Mouse (Mus musculus) small intestine, adult 2 months (tissue): Measurements from ENCODE around the gene Hydin. TPM values are rescaled to one million over a fixed set of nuclear protein-coding genes. Genes with fewer than 3 reads are reported as not detected.

ENCODE experiments used
- H3K27ac ChIP-seq: fragments of 200-500 bp; 2 replicates; pipeline ENCODE4 v1.5.1; 2012; ENCODE audit warnings: low read depth, low read length, control low read depth, inconsistent platforms; ENCODE audit not compliant: insufficient read depth
- H3K27me3 ChIP-seq: fragments of 200-500 bp; 2 replicates; pipeline ENCODE4 v1.6.1; 2012; ENCODE audit warnings: mild to moderate bottlenecking, moderate library complexity, low read length, inconsistent platforms; ENCODE audit not compliant: control insufficient read depth, insufficient read depth
- H3K36me3 ChIP-seq: fragments of 200-500 bp; 2 replicates; pipeline ENCODE4 v1.6.1; 2012; ENCODE audit warnings: mild to moderate bottlenecking, low read length, control low read depth, inconsistent platforms; ENCODE audit not compliant: control insufficient read depth, insufficient read depth
- H3K4me1 ChIP-seq: fragments of 200-500 bp; 2 replicates; pipeline ENCODE4 v1.6.1; 2012; ENCODE audit warnings: low read length, inconsistent platforms, mixed read lengths; ENCODE audit not compliant: control insufficient read depth, insufficient read depth, insufficient read length
- H3K4me3 ChIP-seq: fragments of 200-500 bp; 2 replicates; pipeline ENCODE4 v1.5.1; 2012; ENCODE audit warnings: low read depth, mild to moderate bottlenecking, control low read depth, inconsistent platforms, low read length, moderate library complexity
- CTCF ChIP-seq: fragments of 200-500 bp; IDR thresholded peaks from 2 replicates; pipeline ENCODE4 v1.5.1; 2012; ENCODE audit warnings: low read depth, mild to moderate bottlenecking, control low read depth, inconsistent platforms, low read length, moderate library complexity, mixed read lengths; ENCODE audit not compliant: insufficient replicate concordance, insufficient read length; ENCODE audit errors: extremely low read depth
- POLR2A ChIP-seq: fragments of 200-500 bp; IDR thresholded peaks from 2 replicates; pipeline ENCODE4 v1.6.1; 2012; ENCODE audit warnings: low read depth, mild to moderate bottlenecking, control low read depth, inconsistent platforms, low read length, moderate library complexity
- WGBS: fragments of 180-500 bp; shearing (Covaris S2); methylation state at CpG from one replicate; pipeline ENCODE4 v1.1.7; 2018; 5-methylcytosine and 5-hydroxymethylcytosine counted together
- polyA plus RNA-seq: library from polyadenylated mRNA; depleted of rRNA; stranded (reverse); fragments of >200 nt; gene quantifications from 2 replicates; pipeline ENCODE4 v1.2.3, GENCODE M21; 2012

Gene Hydin
- polyA plus RNA-seq, 1 experiment: not detected

GRCm38 (mm10) chr8:110444276-110444675 is 177.5 kb downstream of the Hydin start:
- no peak for TF ChIP-seq POLR2A
- TF ChIP-seq CTCF: no peak
- Histone ChIP-seq H3K27me3 (no peaks in the 10 kb centered on the region), H3K36me3 (no peaks in the 10 kb centered on the region), H3K4me1 (0 out of 2 replicates have a peak, but pooled peaks cover 2% of the 10 kb centered on the region), H3K27ac (no peak overlapping the region), H3K4me3 (no peak overlapping the region)
- WGBS: 46% methylated on average over 2 of the region's 2 CpGs

- H3K4me1 ChIP-seq: no peaks in the 10 kb centered on the region
- no peak overlapping the region for H3K4me3 ChIP-seq
- TF ChIP-seq CTCF (no peak), POLR2A (no peak)
- H3K27me3 ChIP-seq: no peaks in the 10 kb centered on the region
- H3K27ac ChIP-seq: no peak overlapping the region
- 82% methylated on average over 6 of the region's 6 CpGs for WGBS
- no peaks in the 10 kb centered on the region for H3K36me3 ChIP-seq
Measured at GRCm38 (mm10) chr8:110450463-110450862, 183.7 kb downstream of the Hydin start.

GRCm38 (mm10) chr8:110454466-110454865 is 187.7 kb downstream of the Hydin start:
- H3K36me3 ChIP-seq: no peaks in the 10 kb centered on the region
- WGBS: 80% methylated on average over 4 of the region's 4 CpGs
- H3K4me3 ChIP-seq: no peak overlapping the region
- H3K27ac ChIP-seq: no peak overlapping the region
- no peaks in the 10 kb centered on the region for H3K27me3 ChIP-seq
- no peak for TF ChIP-seq CTCF
- TF ChIP-seq POLR2A: no peak
- no peaks in the 10 kb centered on the region for H3K4me1 ChIP-seq

GRCm38 (mm10) chr8:110457424-110457823 is 190.6 kb downstream of the Hydin start:
- 69% methylated on average over 4 of the region's 4 CpGs for WGBS
- no peaks in the 10 kb centered on the region for H3K36me3 ChIP-seq
- TF ChIP-seq POLR2A: no peak
- no peak for TF ChIP-seq CTCF
- no peak overlapping the region for H3K4me3 ChIP-seq
- H3K4me1 ChIP-seq: no peaks in the 10 kb centered on the region
- H3K27me3 ChIP-seq: no peaks in the 10 kb centered on the region
- H3K27ac ChIP-seq: no peak overlapping the region

- TF ChIP-seq POLR2A: no peak
- no peak for TF ChIP-seq CTCF
- Histone ChIP-seq H3K4me3 (no peak overlapping the region), H3K27me3 (no peaks in the 10 kb centered on the region), H3K27ac (no peak overlapping the region), H3K4me1 (no peaks in the 10 kb centered on the region), H3K36me3 (no peaks in the 10 kb centered on the region)
- WGBS: 75% methylated on average over 10 of the region's 10 CpGs
Measured at GRCm38 (mm10) chr8:110462627-110463208, 195.9 kb downstream of the Hydin start.

GRCm38 (mm10) chr8:110463773-110464460 is 197.1 kb downstream of the Hydin start:
- H3K4me1 ChIP-seq: no peaks in the 10 kb centered on the region
- no peak for TF ChIP-seq POLR2A
- no peak for TF ChIP-seq CTCF
- no peaks in the 10 kb centered on the region for H3K27me3 ChIP-seq
- no peak overlapping the region for H3K27ac ChIP-seq
- no peak overlapping the region for H3K4me3 ChIP-seq
- H3K36me3 ChIP-seq: no peaks in the 10 kb centered on the region
- 84% methylated on average over 10 of the region's 10 CpGs for WGBS

- Histone ChIP-seq H3K36me3 (no peaks in the 10 kb centered on the region), H3K4me3 (no peak overlapping the region)
- 73% methylated on average over 9 of the region's 9 CpGs for WGBS
Measured at GRCm38 (mm10) chr8:110465606-110466005, 198.8 kb downstream of the Hydin start.

GRCm38 (mm10) chr8:110477256-110477655 is 210.5 kb downstream of the Hydin start:
- Histone ChIP-seq H3K36me3 (no peaks in the 10 kb centered on the region), H3K27ac (no peak overlapping the region), H3K4me1 (no peaks in the 10 kb centered on the region), H3K27me3 (no peaks in the 10 kb centered on the region), H3K4me3 (no peak overlapping the region)
- no peak for TF ChIP-seq POLR2A
- no peak for TF ChIP-seq CTCF
- WGBS: 80% methylated on average over 6 of the region's 6 CpGs

More at GRCm38 (mm10) chr8:110465606-110466005, 198.8 kb downstream of the Hydin start:
- Histone ChIP-seq H3K4me1 (no peaks in the 10 kb centered on the region), H3K27ac (no peak overlapping the region), H3K27me3 (no peaks in the 10 kb centered on the region)
- TF ChIP-seq CTCF (no peak), POLR2A (no peak)
